Mouse (Mus musculus): ENCODE data around the gene Pdcd7. TPM values are rescaled to one million over a fixed set of nuclear protein-coding genes. Genes with fewer than 3 reads are reported as not detected.

Pdcd7 gene
- total RNA-seq, 2 experiments from 2014 or later = 13.6 to 17.1 TPM

- DNase-seq = no peak
Measured at GRCm38 (mm10) chr9:65394360-65394759, 48.5 kb downstream of the Pdcd7 start.

- peak; percentile 85 for DNase-seq
Measured at GRCm38 (mm10) chr9:65398279-65398678, 52.4 kb downstream of the Pdcd7 start, which contains the start of gene Rasl12. TSS of gene Rasl12 (plus strand) at chr9:65398506.

GRCm38 (mm10) chr9:65399934-65400333, 54.0 kb downstream of the Pdcd7 start:
- DNase-seq = no peak

DNA sequence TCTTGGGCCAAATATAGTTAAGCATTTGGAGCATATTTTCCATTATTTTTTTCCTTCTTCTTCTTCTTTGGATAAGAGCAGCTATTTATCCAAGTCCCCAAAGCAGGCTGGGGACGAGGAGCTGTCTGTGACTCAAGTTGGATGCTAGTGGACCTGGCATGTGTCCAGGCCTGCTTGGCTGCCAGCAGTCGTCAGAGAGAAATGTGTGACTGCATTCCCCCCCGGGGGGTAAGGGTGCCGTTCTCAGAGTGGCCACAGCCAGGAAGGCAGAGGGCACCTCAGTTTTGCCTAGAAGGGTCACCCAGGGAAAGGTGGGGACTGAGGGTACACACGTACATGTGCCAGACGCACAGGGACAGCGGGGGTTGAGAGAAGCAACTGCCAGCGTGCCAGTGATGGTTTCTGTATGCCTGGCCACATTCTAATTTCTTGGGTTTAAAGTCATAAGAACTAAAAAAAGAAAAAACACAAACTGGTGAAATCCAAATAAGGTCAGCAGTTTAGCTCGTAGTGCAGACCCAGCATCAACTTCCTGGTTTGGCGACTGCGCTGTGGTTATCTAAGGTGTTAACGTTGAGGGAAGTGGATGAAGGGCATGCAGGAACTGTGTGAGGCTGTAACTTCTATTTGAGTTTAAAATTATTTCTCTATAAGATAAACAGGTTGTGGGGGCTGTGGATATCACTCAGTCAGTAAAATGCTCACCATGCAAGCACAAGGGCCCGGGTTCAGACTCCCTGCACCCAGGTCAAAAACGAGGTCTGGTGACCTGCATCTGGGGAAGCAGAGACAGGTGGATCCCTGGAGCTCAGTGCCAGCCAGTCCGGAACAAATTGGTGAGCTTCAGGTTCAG, 58.7 kb downstream of the Pdcd7 start:
- peak; percentile 93 for DNase-seq

DNA sequence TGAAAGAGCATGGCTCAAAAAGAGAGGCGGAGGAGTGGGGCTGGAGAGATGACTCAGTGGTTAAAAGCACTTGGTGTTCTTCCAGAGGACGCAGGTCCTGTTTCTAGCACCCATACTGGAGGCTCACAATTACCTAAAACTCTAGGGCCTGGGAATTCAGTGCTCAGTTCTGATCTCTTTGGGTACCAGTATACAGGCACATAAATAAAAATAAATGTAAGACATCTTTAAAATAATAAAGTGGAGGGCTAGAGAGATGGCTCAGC, 59.2 kb downstream of the Pdcd7 start:
- DNase-seq = no peak

DNA sequence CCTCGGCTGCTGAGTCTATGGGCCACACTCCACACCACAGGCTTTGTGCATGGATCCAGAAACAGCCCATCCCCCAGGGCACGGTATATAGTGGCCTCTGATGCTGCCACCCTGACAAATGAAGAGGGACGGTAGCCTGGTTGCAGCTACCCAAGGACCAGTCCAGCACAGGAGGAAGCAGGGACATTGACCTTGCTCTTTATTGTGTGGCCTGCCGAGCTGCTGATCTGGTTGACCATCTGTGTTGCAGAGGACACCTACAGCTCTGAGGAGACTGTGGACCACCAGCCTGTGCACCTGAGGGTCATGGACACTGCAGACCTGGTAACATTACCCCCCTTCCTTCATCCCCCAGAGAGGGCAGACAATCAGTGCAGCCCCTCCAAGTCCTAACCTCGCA, 61.4 kb downstream of the Pdcd7 start:
- no peak for DNase-seq

- DNase-seq = peak; percentile 57
Measured at GRCm38 (mm10) chr9:65407861-65408260, 62.0 kb downstream of the Pdcd7 start.

GRCm38 (mm10) chr9:65408871-65409295, 63.0 kb downstream of the Pdcd7 start:
- DNase-seq = peak; percentile 80

Other genes with a start within 250 kb of the Pdcd7 start
- 10 to 100 TPM; 18.0 to 27.0 TPM for gene Igdcc4, start 244.6 kb upstream of the Pdcd7 start, total RNA-seq (2021)
- gene Igdcc3, start 204.9 kb upstream of the Pdcd7 start, total RNA-seq (2021) = 1 to 10 TPM; 1.2 to 1.7 TPM
- gene Parp16, start 150.8 kb upstream of the Pdcd7 start, total RNA-seq (2021) = 10 to 100 TPM; 12.9 to 19.6 TPM
- 10 to 100 TPM in 1 of 2 experiments, 1 to 10 TPM in 1; 8.6 to 10.9 TPM for gene Cilp, start 80.9 kb upstream of the Pdcd7 start, total RNA-seq (2021)
- gene Clpx, start 51.8 kb upstream of the Pdcd7 start, total RNA-seq (2021) = 100 to 1,000 TPM; 144 to 173 TPM
- gene Ubap1l, start 14.9 kb downstream of the Pdcd7 start, total RNA-seq (2021) = under 1 TPM in 1 of 2 experiments, not detected in 1; 0.45 TPM
- gene Kbtbd13, start 45.5 kb downstream of the Pdcd7 start, total RNA-seq (2021) = 1 to 10 TPM in 1 of 2 experiments, under 1 TPM in 1; 0.84 to 3.9 TPM
- 10 to 100 TPM; 32.3 to 76.7 TPM for gene Rasl12, start 52.4 kb downstream of the Pdcd7 start, total RNA-seq (2021)
- gene Slc51b, start 76.9 kb downstream of the Pdcd7 start, total RNA-seq (2021) = under 1 TPM; 0.45 to 0.78 TPM
- gene Mtfmt, start 89.7 kb downstream of the Pdcd7 start, total RNA-seq (2021) = 10 to 100 TPM; 11.2 to 14.1 TPM
- gene Spg21, start 114.8 kb downstream of the Pdcd7 start, total RNA-seq (2021) = 10 to 100 TPM; 53.6 to 54.4 TPM
- gene Ankdd1a, start 174.1 kb downstream of the Pdcd7 start, total RNA-seq (2021) = under 1 TPM in 1 of 2 experiments, not detected in 1; 0.45 TPM
- 10 to 100 TPM; 32.5 to 37.8 TPM for gene Plekho2, start 233.9 kb downstream of the Pdcd7 start, total RNA-seq (2021)
- 1 to 10 TPM; 2.0 to 3.3 TPM for gene Pif1, start 241.1 kb downstream of the Pdcd7 start, total RNA-seq (2021)

Measured in adrenal gland, postnatal 10 days (tissue).